Mouse (Mus musculus): ENCODE measurements at regions not wholly inside any gene's neighbourhood (a gene's known extent, or its start where the extent isn't known, plus 50 kb on each side); places are given as distances from the start of the nearest gene placed in this dataset.
"Not testable (repeated sequence)": the region's sequence is repeated elsewhere in the genome, so short reads cannot be mapped to it uniquely, and the experiment has no call there.

GRCm38 (mm10) chr1:147138176-147138575, 643.6 kb downstream of the Brinp3 start:
- ATAC-seq (ENCODE audit: low FRiP score, low read depth), result peak; percentile 51; the same call in 1 of the 2 replicates
- Histone ChIP-seq H3K4me1 (replicated peaks) (no peaks in the 10 kb centered on the region), H3K4me2 (no peak overlapping the region), H3K27me3 (no peaks in the 10 kb centered on the region), H3K9me3 (no peaks in the 10 kb centered on the region), H3K27ac (replicated peaks) (no peak overlapping the region), H3K9ac (no peak overlapping the region), H3K36me3 (no peaks in the 10 kb centered on the region), H3K4me3 (no peak overlapping the region)
- WGBS, result 48% methylated on average over 2 of the region's 2 CpGs

GRCm38 (mm10) chr1:147175350-147175749, 680.8 kb downstream of the Brinp3 start:
- no peaks in the 10 kb centered on the region for H3K27me3 ChIP-seq
- no peak overlapping the region for H3K9ac ChIP-seq
- no peak overlapping the region for H3K4me2 ChIP-seq
- 85% methylated on average over 1 of the region's 1 CpGs for WGBS
- H3K27ac ChIP-seq (replicated peaks), result no peak overlapping the region
- no peaks in the 10 kb centered on the region for H3K36me3 ChIP-seq
- no peaks in the 10 kb centered on the region for H3K9me3 ChIP-seq
- H3K4me1 ChIP-seq (replicated peaks), result no peaks in the 10 kb centered on the region
- H3K4me3 ChIP-seq, result no peak overlapping the region
- ATAC-seq (ENCODE audit: low FRiP score, low read depth), result no peak

GRCm38 (mm10) chr1:147186799-147187198, 692.2 kb downstream of the Brinp3 start:
- no peak overlapping the region for H3K27ac ChIP-seq (replicated peaks)
- no peaks in the 10 kb centered on the region for H3K9me3 ChIP-seq
- no peaks in the 10 kb centered on the region for H3K27me3 ChIP-seq
- no peak overlapping the region for H3K9ac ChIP-seq
- H3K4me2 ChIP-seq, result no peak overlapping the region
- no peaks in the 10 kb centered on the region for H3K4me1 ChIP-seq (replicated peaks)
- no peak overlapping the region for H3K4me3 ChIP-seq
- ATAC-seq (ENCODE audit: low FRiP score, low read depth), result no peak
- no peaks in the 10 kb centered on the region for H3K36me3 ChIP-seq
- 65% methylated on average over 1 of the region's 1 CpGs for WGBS

GRCm38 (mm10) chr1:147187251-147188025, 692.9 kb downstream of the Brinp3 start:
- WGBS, result 54% methylated on average over 6 of the region's 6 CpGs
- no peak overlapping the region for H3K9ac ChIP-seq
- no peak overlapping the region for H3K4me3 ChIP-seq
- no peak overlapping the region for H3K27ac ChIP-seq (replicated peaks)
- no peaks in the 10 kb centered on the region for H3K36me3 ChIP-seq
- H3K27me3 ChIP-seq, result no peaks in the 10 kb centered on the region
- no peak overlapping the region for H3K4me2 ChIP-seq
- H3K9me3 ChIP-seq, result no peaks in the 10 kb centered on the region
- no peak for ATAC-seq (ENCODE audit: low FRiP score, low read depth)
- H3K4me1 ChIP-seq (replicated peaks), result no peaks in the 10 kb centered on the region

- ATAC-seq (ENCODE audit: low FRiP score, low read depth); H3K27me3 ChIP-seq: not testable (repeated sequence)
- WGBS, result 82% methylated on average over 2 of the region's 2 CpGs
Observed at GRCm38 (mm10) chr1:147199959-147200358, 705.4 kb downstream of the Brinp3 start.

GRCm38 (mm10) chr1:147214890-147215289, 720.3 kb downstream of the Brinp3 start:
- not testable (repeated sequence) for H3K4me1 ChIP-seq (replicated peaks); ATAC-seq (ENCODE audit: low FRiP score, low read depth); H3K9me3 ChIP-seq; H3K9ac ChIP-seq; H3K27ac ChIP-seq (replicated peaks); H3K27me3 ChIP-seq; H3K36me3 ChIP-seq; H3K4me2 ChIP-seq; H3K4me3 ChIP-seq
- 86% methylated on average over 7 of the region's 7 CpGs for WGBS

More at GRCm38 (mm10) chr1:147199959-147200358, 705.4 kb downstream of the Brinp3 start:
- not testable (repeated sequence) for H3K27ac ChIP-seq (replicated peaks); H3K36me3 ChIP-seq; H3K4me1 ChIP-seq (replicated peaks); H3K9ac ChIP-seq; H3K4me2 ChIP-seq; H3K9me3 ChIP-seq; H3K4me3 ChIP-seq

- Histone ChIP-seq H3K9ac (no peak overlapping the region), H3K27me3 (no peaks in the 10 kb centered on the region), H3K27ac (replicated peaks) (no peak overlapping the region), H3K4me2 (no peak overlapping the region), H3K36me3 (no peaks in the 10 kb centered on the region), H3K4me1 (replicated peaks) (no peaks in the 10 kb centered on the region), H3K4me3 (no peak overlapping the region), H3K9me3 (no peaks in the 10 kb centered on the region)
- no peak for ATAC-seq (ENCODE audit: low FRiP score, low read depth)
- WGBS, result 74% methylated on average over 2 of the region's 2 CpGs
Observed at GRCm38 (mm10) chr1:147217965-147218364, 723.4 kb downstream of the Brinp3 start.

- no peaks in the 10 kb centered on the region for H3K9me3 ChIP-seq
- H3K4me1 ChIP-seq (replicated peaks), result no peaks in the 10 kb centered on the region
- no peak overlapping the region for H3K4me3 ChIP-seq
- ATAC-seq (ENCODE audit: low FRiP score, low read depth), result no peak
- no peak overlapping the region for H3K9ac ChIP-seq
- no peaks in the 10 kb centered on the region for H3K27me3 ChIP-seq
- H3K27ac ChIP-seq (replicated peaks), result no peak overlapping the region
- no peak overlapping the region for H3K4me2 ChIP-seq
- 94% methylated on average over 2 of the region's 2 CpGs for WGBS
- H3K36me3 ChIP-seq, result no peaks in the 10 kb centered on the region
Observed at GRCm38 (mm10) chr1:147219438-147219837, 724.9 kb downstream of the Brinp3 start.

GRCm38 (mm10) chr1:147223232-147223925, 728.8 kb downstream of the Brinp3 start:
- no peaks in the 10 kb centered on the region for H3K9me3 ChIP-seq
- H3K4me2 ChIP-seq, result no peak overlapping the region
- no peak overlapping the region for H3K9ac ChIP-seq
- no peaks in the 10 kb centered on the region for H3K27me3 ChIP-seq
- H3K27ac ChIP-seq (replicated peaks), result no peak overlapping the region
- 70% methylated on average over 3 of the region's 3 CpGs for WGBS
- H3K36me3 ChIP-seq, result no peaks in the 10 kb centered on the region
- no peak for ATAC-seq (ENCODE audit: low FRiP score, low read depth)
- no peak overlapping the region for H3K4me3 ChIP-seq
- no peaks in the 10 kb centered on the region for H3K4me1 ChIP-seq (replicated peaks)

GRCm38 (mm10) chr1:147237565-147237964, 743.0 kb downstream of the Brinp3 start:
- ATAC-seq (ENCODE audit: low FRiP score, low read depth), result no peak
- H3K9ac ChIP-seq, result no peak overlapping the region
- H3K36me3 ChIP-seq, result no peaks in the 10 kb centered on the region
- no peak overlapping the region for H3K27ac ChIP-seq (replicated peaks)
- H3K9me3 ChIP-seq, result no peaks in the 10 kb centered on the region
- H3K4me3 ChIP-seq, result no peak overlapping the region
- WGBS, result 67% methylated on average over 3 of the region's 3 CpGs
- H3K27me3 ChIP-seq, result no peaks in the 10 kb centered on the region
- no peak overlapping the region for H3K4me2 ChIP-seq
- H3K4me1 ChIP-seq (replicated peaks), result no peaks in the 10 kb centered on the region

- Histone ChIP-seq H3K36me3 (no peaks in the 10 kb centered on the region), H3K4me2 (no peak overlapping the region), H3K9ac (no peak overlapping the region), H3K27me3 (no peaks in the 10 kb centered on the region), H3K27ac (replicated peaks) (no peak overlapping the region), H3K4me1 (replicated peaks) (no peaks in the 10 kb centered on the region), H3K9me3 (no peaks in the 10 kb centered on the region), H3K4me3 (no peak overlapping the region)
- 71% methylated on average over 3 of the region's 3 CpGs for WGBS
- ATAC-seq (ENCODE audit: low FRiP score, low read depth), result no peak
Observed at GRCm38 (mm10) chr1:147239108-147239507, 744.5 kb downstream of the Brinp3 start.

GRCm38 (mm10) chr1:147273324-147273723, 778.8 kb downstream of the Brinp3 start:
- H3K27ac ChIP-seq (replicated peaks), result no peak overlapping the region
- ATAC-seq (ENCODE audit: low FRiP score, low read depth), result no peak
- H3K9me3 ChIP-seq, result no peaks in the 10 kb centered on the region
- no peaks in the 10 kb centered on the region for H3K4me1 ChIP-seq (replicated peaks)
- no peak overlapping the region for H3K4me2 ChIP-seq
- no peaks in the 10 kb centered on the region for H3K36me3 ChIP-seq
- WGBS, result 97% methylated on average over 1 of the region's 1 CpGs
- H3K9ac ChIP-seq, result no peak overlapping the region
- H3K4me3 ChIP-seq, result no peak overlapping the region
- no peaks in the 10 kb centered on the region for H3K27me3 ChIP-seq

All from hindbrain, embryonic 15.5 days (tissue).